17 mouse cellular contexts compared by ENCODE assay signal in genomic region chr2:27331560-27331959, GRCm38 (mm10).
DNase-seq lines count a peak whose midpoint lies in the region; ATAC-seq and TF ChIP-seq lines count a peak whose summit lies in the region.
"Had no signal": no experiment of that assay in that cellular context is flagged by ENCODE, and none has a peak within 500 bp of the region (broad histone marks: within the 10 kb centered on the region; RNA-seq: fewer than 3 reads in every experiment).

No protein-coding gene starts in this region.

- H3K27me3 ChIP-seq in hindbrain, embryonic 12.5 days: no peaks in the 10 kb centered on the region
- H3K27me3 ChIP-seq in hindbrain, embryonic 16.5 days (replicated peaks; ENCODE audit: control insufficient read depth, insufficient read depth, low read length): no peaks in the 10 kb centered on the region
- no peaks in the 10 kb centered on the region for H3K27me3 ChIP-seq in testis, adult 2 months (ENCODE audit: control insufficient read depth, insufficient read depth, low read length)
- H3K27me3 ChIP-seq in hindbrain, embryonic 13.5 days: no peaks in the 10 kb centered on the region
- H3K27me3 ChIP-seq: limb, embryonic 15.5 days; neural tube, embryonic 12.5 days had no signal

- no peak for DNase-seq in testis, postnatal 14 days (ENCODE audit: low spot score)
- DNase-seq in adipocyte (ENCODE audit: low spot score): no peak
- DNase-seq in spleen, adult 18-20 months: no peak
- DNase-seq: cerebellum, adult 9-10 months; gastrocnemius, postnatal 14 days; kidney, adult 9 months; kidney, postnatal 4 days; layer of hippocampus, postnatal 36 days; lung, postnatal 36 days; thymus, adult 2 months had no signal

- H3K36me3 ChIP-seq in hindbrain, embryonic 12.5 days: no peaks in the 10 kb centered on the region
- H3K36me3 ChIP-seq in hindbrain, embryonic 16.5 days (ENCODE audit: control insufficient read depth, insufficient read depth, low read length): no peaks in the 10 kb centered on the region
- H3K36me3 ChIP-seq in testis, adult 2 months (ENCODE audit: control insufficient read depth, insufficient read depth, low read length): no peaks in the 10 kb centered on the region
- no peaks in the 10 kb centered on the region for H3K36me3 ChIP-seq in hindbrain, embryonic 13.5 days
- H3K36me3 ChIP-seq: G1E; neural tube, embryonic 12.5 days had no signal

- peak overlapping the region; percentile 35; the same call in 1 of the 2 replicates for H3K27ac ChIP-seq in hindbrain, embryonic 12.5 days
- no peak overlapping the region for H3K27ac ChIP-seq in hindbrain, embryonic 16.5 days (ENCODE audit: low read depth, low read length)
- H3K27ac ChIP-seq in testis, adult 2 months (ENCODE audit: control insufficient read depth, insufficient read depth, low read depth, low read length): peak overlapping the region; percentile 85
- H3K27ac ChIP-seq in hindbrain, embryonic 13.5 days: peak overlapping the region; percentile 65
- H3K27ac ChIP-seq: limb, embryonic 15.5 days; neural tube, embryonic 12.5 days had no signal

- no peaks in the 10 kb centered on the region for H3K9me3 ChIP-seq in hindbrain, embryonic 12.5 days (replicated peaks)
- no peaks in the 10 kb centered on the region for H3K9me3 ChIP-seq in hindbrain, embryonic 16.5 days (ENCODE audit: control insufficient read depth, low read length)
- no peaks in the 10 kb centered on the region for H3K9me3 ChIP-seq in hindbrain, embryonic 13.5 days
- H3K9me3 ChIP-seq: G1E; limb, embryonic 15.5 days; neural tube, embryonic 12.5 days had no signal

- no peak overlapping the region for H3K4me3 ChIP-seq in hindbrain, embryonic 12.5 days
- no peak overlapping the region for H3K4me3 ChIP-seq in hindbrain, embryonic 16.5 days (ENCODE audit: low read length)
- no peak overlapping the region for H3K4me3 ChIP-seq in testis, adult 2 months (ENCODE audit: control insufficient read depth, low read depth, low read length)
- no peak overlapping the region for H3K4me3 ChIP-seq in hindbrain, embryonic 13.5 days
- H3K4me3 ChIP-seq: limb, embryonic 15.5 days; neural tube, embryonic 12.5 days had no signal

- no peak for TF ChIP-seq POLR2A in testis, adult 2 months (IDR thresholded peaks at IDR 0.05; ENCODE audit: control insufficient read depth, low read depth, low read length)

- H3K4me2 ChIP-seq in hindbrain, embryonic 12.5 days (replicated peaks): no peak overlapping the region
- no peak overlapping the region for H3K4me2 ChIP-seq in hindbrain, embryonic 16.5 days (ENCODE audit: low read length)
- H3K4me2 ChIP-seq in hindbrain, embryonic 13.5 days: no peak overlapping the region
- H3K4me2 ChIP-seq: limb, embryonic 15.5 days; neural tube, embryonic 12.5 days had no signal

- no peak for TF ChIP-seq CTCF in testis, adult 2 months (IDR thresholded peaks at IDR 0.05; ENCODE audit: control insufficient read depth, insufficient read depth, insufficient replicate concordance, low read depth, low read length)

- no peak for ATAC-seq in hindbrain, embryonic 12.5 days (ENCODE audit: low FRiP score)
- no peak for ATAC-seq in hindbrain, embryonic 16.5 days
- no peak for ATAC-seq in hindbrain, embryonic 13.5 days (ENCODE audit: low FRiP score)

- H3K4me1 ChIP-seq in hindbrain, embryonic 12.5 days: peaks cover 40% of the 10 kb centered on the region
- peaks cover 21% of the 10 kb centered on the region for H3K4me1 ChIP-seq in hindbrain, embryonic 16.5 days (ENCODE audit: control insufficient read depth, insufficient read depth, low read depth, low read length)
- H3K4me1 ChIP-seq in testis, adult 2 months (ENCODE audit: control insufficient read depth, insufficient read depth, low read length): peaks cover 5% of the 10 kb centered on the region
- peaks cover 69% of the 10 kb centered on the region for H3K4me1 ChIP-seq in hindbrain, embryonic 13.5 days (replicated peaks)

- 83% methylated on average over 5 of the region's 5 CpGs for WGBS in hindbrain, embryonic 12.5 days
- WGBS in hindbrain, embryonic 16.5 days: 76% methylated on average over 5 of the region's 5 CpGs
- WGBS in hindbrain, embryonic 13.5 days: 81% methylated on average over 5 of the region's 5 CpGs

- H3K9ac ChIP-seq in hindbrain, embryonic 12.5 days: no peak overlapping the region
- no peak overlapping the region for H3K9ac ChIP-seq in hindbrain, embryonic 16.5 days (ENCODE audit: low read depth, low read length)
- no peak overlapping the region for H3K9ac ChIP-seq in hindbrain, embryonic 13.5 days
- H3K9ac ChIP-seq: limb, embryonic 15.5 days; neural tube, embryonic 12.5 days had no signal
